Mouse (Mus musculus) MEL (cell line): Measurements from ENCODE around the gene Snrnp70. TPM values are rescaled to one million over a fixed set of nuclear protein-coding genes. Genes with fewer than 3 reads are reported as not detected.
A peak's percentile ranks its signal among the peaks of the same experiment; 100 is the strongest.

Source experiments
- DNase-seq: peaks from one replicate; pipeline ENCODE4 v3.0.0; 2011; ENCODE audit warnings: low read depth, low spot score
- H3K27ac ChIP-seq: 2 replicates; pipeline ENCODE4 v1.5.1; 2012; ENCODE audit warnings: low read depth, mild to moderate bottlenecking, control low read depth, low read length, moderate library complexity; ENCODE audit not compliant: control insufficient read depth
- H3K27me3 ChIP-seq, 2 experiments: fragments of 150-350 bp in 1 of 2; sonication (generic) in 1 of 2; 2 replicates each; pipeline ENCODE4 v1.6.1; 2012; ENCODE audit warnings: low read length in 2 of 2, mild to moderate bottlenecking in 2 of 2, improper control_type of control experiment in 1 of 2, moderate library complexity in 1 of 2; ENCODE audit not compliant: insufficient read depth in 2 of 2, control insufficient read depth in 1 of 2
- H3K36me3 ChIP-seq, 2 experiments: 2 replicates each; pipeline ENCODE4 v1.6.1; 2012 to 2014; ENCODE audit warnings: low read length in 2 of 2, improper control_type of control experiment in 1 of 2, inconsistent platforms in 1 of 2, mild to moderate bottlenecking in 1 of 2; ENCODE audit not compliant: insufficient read depth in 2 of 2, control insufficient read depth in 1 of 2
- H3K4me1 ChIP-seq, 2 experiments: fragments of 150-350 bp in 1 of 2; sonication (generic) in 1 of 2; 2 replicates each; pipeline ENCODE4 v1.6.1; 2012; ENCODE audit warnings: low read length in 2 of 2, improper control_type of control experiment in 1 of 2, mild to moderate bottlenecking in 1 of 2; ENCODE audit not compliant: insufficient read depth in 2 of 2, control insufficient read depth in 1 of 2
- H3K4me3 ChIP-seq, 2 experiments: fragments of 150-350 bp in 1 of 2; sonication (generic) in 1 of 2; 2 replicates each; pipeline ENCODE4 v1.5.1; 2012; ENCODE audit warnings: low read depth in 2 of 2, low read length in 2 of 2, mild to moderate bottlenecking in 2 of 2, moderate library complexity in 2 of 2, control low read depth in 1 of 2, improper control_type of control experiment in 1 of 2; ENCODE audit not compliant: control insufficient read depth in 1 of 2, insufficient read depth in 1 of 2
- H3K79me2 ChIP-seq: 2 replicates; pipeline ENCODE4 v1.6.1; 2012; ENCODE audit warnings: mild to moderate bottlenecking, low read length, moderate library complexity; ENCODE audit not compliant: control insufficient read depth, poor library complexity, insufficient read depth
- H3K9ac ChIP-seq: 2 replicates; pipeline ENCODE4 v1.6.1; 2012; ENCODE audit warnings: low read depth, mild to moderate bottlenecking, control low read depth, low read length, moderate library complexity; ENCODE audit not compliant: control insufficient read depth, poor library complexity, severe bottlenecking
- H3K9me3 ChIP-seq: fragments of 150-350 bp; sonication (generic); replicated peaks from 2 replicates; pipeline ENCODE4 v1.6.1; 2012; ENCODE audit warnings: mild to moderate bottlenecking, low read length, improper control_type of control experiment, moderate library complexity; ENCODE audit not compliant: insufficient read depth
- BHLHE40 ChIP-seq: IDR thresholded peaks from 2 replicates; pipeline ENCODE4 v1.6.1; 2012; ENCODE audit warnings: low read depth, mild to moderate bottlenecking, inconsistent platforms, low read length, improper control_type of control experiment, borderline replicate concordance
- CHD1 ChIP-seq: IDR thresholded peaks from 2 replicates; pipeline ENCODE4 v1.6.1; 2012; ENCODE audit warnings: low read depth, mild to moderate bottlenecking, inconsistent platforms, low read length, improper control_type of control experiment
- CHD2 ChIP-seq: IDR thresholded peaks from 2 replicates; pipeline ENCODE4 v1.6.1; 2011; ENCODE audit warnings: low read length, improper control_type of control experiment
- CTCF ChIP-seq, 3 experiments: IDR thresholded peaks in 2 of 3; conservative IDR thresholded peaks in 1 of 3; 2 replicates each; pipeline ENCODE4 v1.5.1; 2011 to 2012; ENCODE audit warnings: low read length in 3 of 3, low read depth in 2 of 3, mild to moderate bottlenecking in 2 of 3, improper control_type of control experiment in 1 of 3, inconsistent platforms in 1 of 3, mixed read lengths in 1 of 3, moderate library complexity in 1 of 3; ENCODE audit not compliant: control insufficient read depth in 1 of 3, insufficient read depth in 1 of 3, poor library complexity in 1 of 3, severe bottlenecking in 1 of 3
- E2F4 ChIP-seq: IDR thresholded peaks from 2 replicates; pipeline ENCODE4 v1.6.1; 2011; ENCODE audit warnings: low read depth, low read length, improper control_type of control experiment, borderline replicate concordance
- ELF1 ChIP-seq: IDR thresholded peaks from 2 replicates; pipeline ENCODE4 v1.6.1; 2014; ENCODE audit warnings: low read depth, mild to moderate bottlenecking, inconsistent platforms, low read length, improper control_type of control experiment, moderate library complexity
- EP300 ChIP-seq, 2 experiments: IDR thresholded peaks; 2 replicates each; pipeline ENCODE4 v1.6.1; 2011; ENCODE audit warnings: improper control_type of control experiment in 2 of 2, low read length in 2 of 2, low read depth in 1 of 2, mild to moderate bottlenecking in 1 of 2
- ETS1 ChIP-seq: IDR thresholded peaks from 2 replicates; pipeline ENCODE4 v1.6.1; 2012; ENCODE audit warnings: low read depth, mild to moderate bottlenecking, inconsistent platforms, low read length, improper control_type of control experiment, moderate library complexity
- GABPA ChIP-seq: IDR thresholded peaks from 2 replicates; pipeline ENCODE4 v1.6.1; 2012; ENCODE audit warnings: low read depth, mild to moderate bottlenecking, inconsistent platforms, low read length, improper control_type of control experiment, moderate library complexity
- GATA1 ChIP-seq: IDR thresholded peaks from 2 replicates; pipeline ENCODE4 v1.6.1; 2011; ENCODE audit warnings: low read depth, low read length, improper control_type of control experiment
- JUND ChIP-seq: IDR thresholded peaks from 2 replicates; pipeline ENCODE4 v1.6.1; 2011; ENCODE audit warnings: low read depth, mild to moderate bottlenecking, improper control_type of control experiment, low read length
- KAT2A ChIP-seq: conservative IDR thresholded peaks from 2 replicates; pipeline ENCODE4 v1.6.1; 2012; ENCODE audit warnings: low read depth, low read length, improper control_type of control experiment, inconsistent platforms
- MAFK ChIP-seq: IDR thresholded peaks from 2 replicates; pipeline ENCODE4 v1.6.1; 2011; ENCODE audit warnings: low read depth, mild to moderate bottlenecking, low read length, improper control_type of control experiment, borderline replicate concordance
- MAX ChIP-seq: IDR thresholded peaks from 2 replicates; pipeline ENCODE4 v1.6.1; 2011; ENCODE audit warnings: low read length, improper control_type of control experiment
- MAZ ChIP-seq: IDR thresholded peaks from 2 replicates; pipeline ENCODE4 v1.6.1; 2012; ENCODE audit warnings: low read depth, mild to moderate bottlenecking, inconsistent platforms, low read length, improper control_type of control experiment
- MEF2A ChIP-seq: IDR thresholded peaks from 2 replicates; pipeline ENCODE4 v1.6.1; 2014; ENCODE audit warnings: low read depth, mild to moderate bottlenecking, inconsistent platforms, low read length, improper control_type of control experiment; ENCODE audit not compliant: poor library complexity, insufficient replicate concordance, severe bottlenecking; ENCODE audit errors: extremely low read depth
- MXI1 ChIP-seq: IDR thresholded peaks from 2 replicates; pipeline ENCODE4 v1.6.1; 2011; ENCODE audit warnings: mild to moderate bottlenecking, low read depth, low read length, improper control_type of control experiment
- MYB ChIP-seq: IDR thresholded peaks from 2 replicates; pipeline ENCODE4 v1.6.1; 2011; ENCODE audit warnings: mild to moderate bottlenecking, low read depth, low read length, improper control_type of control experiment
- MYC ChIP-seq: IDR thresholded peaks from 2 replicates; pipeline ENCODE4 v1.6.1; 2011; ENCODE audit warnings: low read depth, mild to moderate bottlenecking, low read length, improper control_type of control experiment, moderate library complexity
- NELFE ChIP-seq: IDR thresholded peaks from 2 replicates; pipeline ENCODE4 v1.6.1; 2011; ENCODE audit warnings: low read depth, low read length, improper control_type of control experiment
- NRF1 ChIP-seq: IDR thresholded peaks from 2 replicates; pipeline ENCODE4 v1.6.1; 2014; ENCODE audit warnings: low read depth, mild to moderate bottlenecking, inconsistent platforms, low read length, improper control_type of control experiment, moderate library complexity; ENCODE audit not compliant: poor library complexity, insufficient read depth, severe bottlenecking
- POLR2A ChIP-seq, 2 experiments: IDR thresholded peaks; 2 replicates each; pipeline ENCODE4 v1.6.1; 2011 to 2012; ENCODE audit warnings: low read length in 2 of 2, mild to moderate bottlenecking in 2 of 2, control low read depth in 1 of 2, improper control_type of control experiment in 1 of 2, low read depth in 1 of 2, moderate library complexity in 1 of 2; ENCODE audit not compliant: control insufficient read depth in 1 of 2, insufficient read depth in 1 of 2, poor library complexity in 1 of 2
- POLR2AphosphoS2 ChIP-seq: IDR thresholded peaks from 2 replicates; pipeline ENCODE4 v1.6.1; 2011; ENCODE audit warnings: low read length, improper control_type of control experiment
- POLR2AphosphoS5 ChIP-seq: IDR thresholded peaks from 2 replicates; pipeline ENCODE4 v1.6.1; 2012; ENCODE audit warnings: low read depth, borderline replicate concordance, mild to moderate bottlenecking, inconsistent platforms, low read length, moderate library complexity, mixed read lengths
- RAD21 ChIP-seq: IDR thresholded peaks from 2 replicates; pipeline ENCODE4 v1.6.1; 2011; ENCODE audit warnings: mild to moderate bottlenecking, low read depth, low read length, improper control_type of control experiment
- RCOR1 ChIP-seq: IDR thresholded peaks from 2 replicates; pipeline ENCODE4 v1.6.1; 2012; ENCODE audit warnings: low read depth, mild to moderate bottlenecking, inconsistent platforms, low read length, improper control_type of control experiment
- SIN3A ChIP-seq: IDR thresholded peaks from 2 replicates; pipeline ENCODE4 v1.6.1; 2012; ENCODE audit warnings: low read length, improper control_type of control experiment, inconsistent platforms
- SMC3 ChIP-seq: IDR thresholded peaks from 2 replicates; pipeline ENCODE4 v1.6.1; 2011; ENCODE audit warnings: low read depth, low read length, improper control_type of control experiment
- TAL1 ChIP-seq: IDR thresholded peaks from 2 replicates; pipeline ENCODE4 v1.6.1; 2012; ENCODE audit warnings: mild to moderate bottlenecking, inconsistent platforms, low read length, moderate library complexity, mixed read lengths
- TBP ChIP-seq: IDR thresholded peaks from 2 replicates; pipeline ENCODE4 v1.8.0; 2011; ENCODE audit warnings: low read depth, low read length, improper control_type of control experiment
- UBTF ChIP-seq: IDR thresholded peaks from 2 replicates; pipeline ENCODE4 v1.6.1; 2012; ENCODE audit warnings: low read depth, mild to moderate bottlenecking, inconsistent platforms, low read length, improper control_type of control experiment, moderate library complexity, borderline replicate concordance; ENCODE audit not compliant: insufficient read depth
- ZC3H11A ChIP-seq: IDR thresholded peaks from 2 replicates; pipeline ENCODE4 v1.6.1; 2012; ENCODE audit warnings: low read depth, mild to moderate bottlenecking, inconsistent platforms, low read length, improper control_type of control experiment
- ZKSCAN1 ChIP-seq: IDR thresholded peaks from 2 replicates; pipeline ENCODE4 v1.6.1; 2012; ENCODE audit warnings: low read depth, mild to moderate bottlenecking, inconsistent platforms, low read length, improper control_type of control experiment, moderate library complexity
- ZMIZ1 ChIP-seq: IDR thresholded peaks from 2 replicates; pipeline ENCODE4 v1.6.1; 2012; ENCODE audit warnings: low read depth, mild to moderate bottlenecking, inconsistent platforms, low read length, improper control_type of control experiment, moderate library complexity
- ZNF384 ChIP-seq: IDR thresholded peaks from 2 replicates; pipeline ENCODE4 v1.6.1; 2012; ENCODE audit warnings: low read depth, mild to moderate bottlenecking, inconsistent platforms, low read length, improper control_type of control experiment
- polyA plus RNA-seq, 2 experiments: library from polyadenylated mRNA; stranded (reverse) in 1 of 2; unstranded in 1 of 2; fragments of >175 nt in 1 of 2; fragments of >200 nt in 1 of 2; gene quantifications; 2 replicates each; pipeline versions ENCODE4 v1.2.1 to v1.2.4; 2012; ENCODE audit warnings: low replicate concordance in 2 of 2, low read depth in 1 of 2; ENCODE audit not compliant: insufficient read length in 2 of 2, insufficient read depth in 1 of 2, missing spikeins in 1 of 2
- total RNA-seq: library from RNA; depleted of rRNA; stranded (reverse); fragments of 300-350 nt; gene quantifications from 2 replicates; pipeline ENCODE4 v1.2.3, GENCODE M21; 2012

The Snrnp70 gene
- total and polyA plus RNA-seq, 3 experiments: 272 to 1,478 (median 588) TPM

GRCm38 (mm10) chr7:45434203-45435015 is 38.9 kb upstream of the Snrnp70 start, which contains the start of gene Gys1:
Gene Gys1 (plus strand): TSS chr7:45434844.
- H3K9me3 ChIP-seq: no peaks in the 10 kb centered on the region
- H3K4me3 ChIP-seq: peak within 1 kb of the TSS; percentile 90 to 97
- DNase-seq: peak; percentile 100
- peak within 1 kb of the TSS; percentile 90 for H3K27ac ChIP-seq
- peaks cover 8% of the 10 kb centered on the region in 2 experiments; a peak in 3 of 4 replicates for H3K36me3 ChIP-seq
- H3K4me1 ChIP-seq: peaks cover 0 to 9% of the 10 kb centered on the region in 2 experiments; a peak in 3 of 4 replicates
- H3K27me3 ChIP-seq: no peaks in the 10 kb centered on the region
- peak within 1 kb of the TSS; percentile 97 for H3K9ac ChIP-seq
- peaks cover 50% of the 10 kb centered on the region for H3K79me2 ChIP-seq
- TF ChIP-seq TAL1 (no peak), ZKSCAN1 (no peak), POLR2AphosphoS2 (peak; percentile 82), JUND (no peak), MEF2A (no peak), ZNF384 (no peak), POLR2AphosphoS5 (no peak), RCOR1 (no peak), UBTF (0 out of 2 replicates have a peak, but pooled peaks have one; percentile 65), GABPA (peak; percentile 52; the same call in 1 of the 2 replicates), CHD2 (peak; percentile 87), MYC (peak; percentile 98), E2F4 (no peak), ZMIZ1 (peak; percentile 76), MYB (peak; percentile 91), ELF1 (peak; percentile 42), NRF1 (peak; percentile 53; the same call in 1 of the 2 replicates), CTCF (IDR thresholded peaks at IDR 0.05 in 2 of 3, conservative IDR thresholded peaks at IDR 0.05 in 1 of 3; ENCODE audit: control insufficient read depth in 1 of 3, insufficient read depth in 1 of 3, low read depth in 2 of 3, low read length in 3 of 3, poor library complexity in 1 of 3, severe bottlenecking in 1 of 3) (peak; percentile 75 to 97 (median 93)), SMC3 (peak; percentile 51), CHD1 (no peak; the same call in 1 of the 2 replicates), SIN3A (peak; percentile 98), ZC3H11A (0 out of 2 replicates have a peak, but pooled peaks have one; percentile 9), POLR2A (IDR thresholded peaks at IDR 0.05; ENCODE audit: control insufficient read depth in 1 of 2, insufficient read depth in 1 of 2, low read depth in 1 of 2, low read length in 2 of 2, poor library complexity in 1 of 2) (peak; percentile 62 to 79; a peak in 3 of 4 replicates), ETS1 (peak; percentile 43; the same call in 1 of the 2 replicates), NELFE (peak; percentile 92), KAT2A (peak; percentile 64), EP300 (IDR thresholded peaks at IDR 0.05; ENCODE audit: low read depth in 1 of 2, low read length in 2 of 2) (peak in 1 of 2 experiments; percentile 62; a peak in 2 of 4 replicates), GATA1 (0 out of 2 replicates have a peak, but pooled peaks have one; percentile 3), BHLHE40 (peak; percentile 25; the same call in 1 of the 2 replicates), MAZ (peak; percentile 82), MAX (peak; percentile 91), TBP (peak; percentile 86), MXI1 (peak; percentile 96), MAFK (no peak), RAD21 (peak; percentile 4)
